Mouse (Mus musculus) erythroblast, embryonic 14.5 days (primary cell): Measurements from ENCODE around the gene Uhrf1bp1. TPM values are rescaled to one million over a fixed set of nuclear protein-coding genes. Genes with fewer than 3 reads are reported as not detected.

ENCODE experiments used
- H3K27me3 ChIP-seq: 2 replicates; pipeline ENCODE4 v1.6.1; 2012; ENCODE audit warnings: inconsistent platforms; ENCODE audit not compliant: control insufficient read depth
- H3K36me3 ChIP-seq: 2 replicates; pipeline ENCODE4 v1.6.1; 2012; ENCODE audit warnings: mild to moderate bottlenecking, inconsistent platforms; ENCODE audit not compliant: control insufficient read depth
- H3K4me1 ChIP-seq: 2 replicates; pipeline ENCODE4 v1.6.1; 2012; ENCODE audit warnings: inconsistent platforms; ENCODE audit not compliant: control insufficient read depth
- H3K4me3 ChIP-seq: replicated peaks from 2 replicates; pipeline ENCODE3; 2012; ENCODE audit warnings: moderate library complexity, mild to moderate bottlenecking, inconsistent platforms
- H3K9me3 ChIP-seq: 2 replicates; pipeline ENCODE4 v1.6.1; 2012; ENCODE audit warnings: low read length, inconsistent platforms, mixed read lengths; ENCODE audit not compliant: control insufficient read depth
- GATA1 ChIP-seq: IDR thresholded peaks from 2 replicates; pipeline ENCODE4 v1.6.1; 2012; ENCODE audit warnings: low read length, inconsistent platforms, mixed read lengths
- TAL1 ChIP-seq: IDR thresholded peaks from 3 replicates; pipeline ENCODE4 v1.6.1; 2012; ENCODE audit warnings: low read length, inconsistent platforms, mixed read lengths
- polyA plus RNA-seq: library from polyadenylated mRNA; stranded (reverse); fragments of >175 nt; gene quantifications from 2 replicates; pipeline ENCODE4 v1.2.3, GENCODE M21; 2012

Uhrf1bp1 gene
- polyA plus RNA-seq, 1 experiment = 0.19 TPM

GRCm38 (mm10) chr17:27907512-27908205, 51.4 kb downstream of the Uhrf1bp1 start:
- peaks cover 54% of the 10 kb centered on the region for H3K4me1 ChIP-seq
- TF ChIP-seq TAL1 (no peak), GATA1 (no peak)
- H3K4me3 ChIP-seq = peak overlapping the region; percentile 99
- peaks cover 3% of the 10 kb centered on the region; the same call in 1 of the 2 replicates for H3K27me3 ChIP-seq
- H3K9me3 ChIP-seq = no peaks in the 10 kb centered on the region
- H3K36me3 ChIP-seq = peaks cover 22% of the 10 kb centered on the region

DNA sequence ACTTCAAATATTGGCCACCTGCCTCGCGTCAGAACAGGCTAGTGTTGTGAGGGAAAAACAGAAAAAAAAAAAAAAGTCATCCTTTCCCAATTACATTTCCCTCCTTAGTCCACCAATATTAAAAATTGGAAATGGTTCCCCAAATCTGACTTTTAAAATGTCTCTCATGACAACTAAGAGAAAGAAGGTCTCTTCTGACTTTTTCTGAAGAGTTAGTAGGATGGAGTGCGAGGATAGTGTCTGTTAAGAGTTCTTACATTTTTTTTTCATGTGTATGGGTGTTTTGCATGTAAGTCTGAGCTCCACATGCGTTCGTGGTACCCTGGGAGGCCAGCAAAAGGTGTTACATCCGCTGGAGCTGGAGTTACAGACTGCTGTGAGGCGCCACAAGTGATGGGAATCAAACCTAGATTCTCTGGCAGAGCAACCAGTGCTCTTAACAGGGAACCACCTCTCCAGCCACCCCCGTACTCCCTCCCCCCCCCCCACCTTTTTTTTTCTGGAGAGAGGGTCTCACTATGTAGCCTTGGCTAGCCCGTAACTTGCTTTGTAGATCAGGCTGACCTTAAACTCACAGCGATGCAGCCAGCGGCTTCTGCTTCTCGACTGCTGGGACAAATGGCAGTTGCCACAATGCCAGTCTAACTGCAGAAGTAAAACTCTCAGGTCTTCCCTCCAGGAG, 52.1 kb downstream of the Uhrf1bp1 start:
- H3K36me3 ChIP-seq = peaks cover 17% of the 10 kb centered on the region
- peaks cover 3% of the 10 kb centered on the region; the same call in 1 of the 2 replicates for H3K27me3 ChIP-seq
- peaks cover 54% of the 10 kb centered on the region for H3K4me1 ChIP-seq
- TF ChIP-seq GATA1 (no peak), TAL1 (no peak)
- peak overlapping the region; percentile 99 for H3K4me3 ChIP-seq
- H3K9me3 ChIP-seq = no peaks in the 10 kb centered on the region

- H3K4me1 ChIP-seq = peaks cover 54% of the 10 kb centered on the region
- TF ChIP-seq TAL1 = no peak
- no peak for TF ChIP-seq GATA1
- no peaks in the 10 kb centered on the region for H3K9me3 ChIP-seq
- peak within 1 kb of the TSS; percentile 99 for H3K4me3 ChIP-seq
- H3K36me3 ChIP-seq = peaks cover 15% of the 10 kb centered on the region
- H3K27me3 ChIP-seq = peaks cover 3% of the 10 kb centered on the region; the same call in 1 of the 2 replicates
Observed at GRCm38 (mm10) chr17:27908888-27909621, 52.8 kb downstream of the Uhrf1bp1 start, which contains the start of gene Anks1. Gene Anks1, plus strand, starts transcription at chr17:27909306.

GRCm38 (mm10) chr17:27909622-27910500, 53.6 kb downstream of the Uhrf1bp1 start, which contains the start of gene Taf11:
Gene Taf11, minus strand, starts transcription at chr17:27909844.
- Histone ChIP-seq H3K36me3 (peaks cover 11% of the 10 kb centered on the region), H3K4me1 (peaks cover 54% of the 10 kb centered on the region), H3K9me3 (no peaks in the 10 kb centered on the region), H3K27me3 (peaks cover 3% of the 10 kb centered on the region; the same call in 1 of the 2 replicates), H3K4me3 (peak within 1 kb of the TSS; percentile 99)
- TF ChIP-seq TAL1 (no peak), GATA1 (no peak)

DNA sequence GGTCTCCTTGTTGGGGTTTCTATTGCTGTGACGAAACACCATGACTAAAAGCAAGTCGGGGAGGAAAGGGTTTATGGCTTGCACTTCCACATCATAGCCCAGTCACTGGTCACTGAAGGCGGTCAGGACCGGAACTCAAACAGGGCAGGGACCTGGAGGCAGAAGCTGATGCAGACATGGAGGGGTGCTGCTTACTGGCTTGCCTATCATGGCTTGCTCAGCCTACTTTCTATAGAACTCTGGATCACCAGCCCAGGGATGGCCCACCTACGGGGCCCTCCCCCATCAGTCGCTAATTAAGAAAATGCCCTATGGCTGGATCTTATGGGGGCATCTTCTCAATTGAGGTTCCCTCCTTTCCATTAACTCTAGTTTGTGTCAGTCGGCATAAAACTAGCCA, 55.1 kb downstream of the Uhrf1bp1 start:
- Histone ChIP-seq H3K4me1 (peaks cover 49% of the 10 kb centered on the region), H3K4me3 (no peak overlapping the region), H3K27me3 (peaks cover 3% of the 10 kb centered on the region; the same call in 1 of the 2 replicates), H3K9me3 (no peaks in the 10 kb centered on the region), H3K36me3 (peaks cover 6% of the 10 kb centered on the region; the same call in 1 of the 2 replicates)
- TF ChIP-seq TAL1 (no peak), GATA1 (no peak)

DNA sequence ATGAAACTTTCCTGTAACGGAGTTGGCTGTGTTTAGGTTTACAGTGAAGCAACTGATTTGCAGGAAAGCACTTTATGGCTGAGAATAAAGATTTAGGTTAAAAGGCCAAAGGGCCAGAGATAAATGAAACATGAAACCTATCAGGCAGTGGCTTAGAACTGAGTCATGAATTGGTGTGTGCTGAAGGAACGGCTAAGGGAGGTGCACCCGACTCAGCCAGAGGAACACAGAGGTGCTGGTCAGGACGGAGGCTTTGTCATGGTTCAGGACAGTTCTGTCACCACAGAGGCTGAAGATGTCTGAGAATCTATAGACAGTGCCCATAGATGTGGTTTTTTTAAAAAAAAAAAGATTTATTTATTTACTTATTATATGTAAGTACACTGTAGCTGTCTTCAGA, 58.5 kb downstream of the Uhrf1bp1 start:
- no peak overlapping the region for H3K4me3 ChIP-seq
- peaks cover 3% of the 10 kb centered on the region; the same call in 1 of the 2 replicates for H3K27me3 ChIP-seq
- no peak for TF ChIP-seq TAL1
- TF ChIP-seq GATA1 = no peak
- H3K9me3 ChIP-seq = no peaks in the 10 kb centered on the region
- H3K36me3 ChIP-seq = peaks cover 6% of the 10 kb centered on the region; the same call in 1 of the 2 replicates
- H3K4me1 ChIP-seq = peaks cover 21% of the 10 kb centered on the region

DNA sequence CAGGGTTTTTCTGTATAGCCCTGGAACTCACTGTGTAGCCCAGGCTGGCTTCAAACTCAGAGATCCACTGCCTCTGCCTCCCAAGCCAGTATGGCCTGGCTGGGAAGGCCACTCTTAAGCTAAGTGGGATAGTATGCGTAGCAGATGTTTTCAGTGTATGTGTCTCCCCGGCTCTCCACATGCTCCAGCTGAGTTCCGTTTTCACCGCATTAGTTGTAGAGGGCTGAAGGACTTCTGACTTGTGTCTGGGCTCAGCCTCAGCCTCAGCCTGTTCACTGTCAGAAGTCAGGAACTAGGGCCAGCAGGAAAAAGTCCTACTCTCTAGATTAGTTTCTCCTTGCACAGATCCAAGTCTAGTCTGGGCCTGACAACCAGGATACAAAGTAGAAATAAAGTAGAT, 60.1 kb downstream of the Uhrf1bp1 start:
- H3K36me3 ChIP-seq = peaks cover 6% of the 10 kb centered on the region; the same call in 1 of the 2 replicates
- no peak overlapping the region for H3K4me3 ChIP-seq
- no peaks in the 10 kb centered on the region for H3K9me3 ChIP-seq
- TF ChIP-seq GATA1 = no peak
- no peak for TF ChIP-seq TAL1
- peaks cover 9% of the 10 kb centered on the region for H3K4me1 ChIP-seq
- H3K27me3 ChIP-seq = no peaks in the 10 kb centered on the region

GRCm38 (mm10) chr17:27920676-27921075, 64.4 kb downstream of the Uhrf1bp1 start:
- H3K27me3 ChIP-seq = no peaks in the 10 kb centered on the region
- no peaks in the 10 kb centered on the region for H3K9me3 ChIP-seq
- H3K36me3 ChIP-seq = no peaks in the 10 kb centered on the region
- H3K4me3 ChIP-seq = no peak overlapping the region
- no peak for TF ChIP-seq GATA1
- TF ChIP-seq TAL1 = no peak
- peaks cover 5% of the 10 kb centered on the region; the same call in 1 of the 2 replicates for H3K4me1 ChIP-seq
